Mouse (Mus musculus) CH12.LX (cell line): ENCODE measurements at regions not wholly inside any gene's neighbourhood (a gene's known extent, or its start where the extent isn't known, plus 50 kb on each side); places are given as distances from the start of the nearest gene placed in this dataset.

Source experiments
- CHD2 ChIP-seq: IDR thresholded peaks from 2 replicates; pipeline ENCODE4 v1.6.1; 2011; ENCODE audit warnings: low read length, improper control_type of control experiment
- CTCF ChIP-seq, 2 experiments: IDR thresholded peaks in 1 of 2; conservative IDR thresholded peaks in 1 of 2; 2 replicates each; pipeline ENCODE4 v1.5.1; 2011 to 2012; ENCODE audit warnings: low read depth in 2 of 2, low read length in 2 of 2, improper control_type of control experiment in 1 of 2, inconsistent platforms in 1 of 2, mild to moderate bottlenecking in 1 of 2, moderate library complexity in 1 of 2
- ELF1 ChIP-seq: IDR thresholded peaks from 2 replicates; pipeline ENCODE4 v1.6.1; 2014; ENCODE audit warnings: low read depth, mild to moderate bottlenecking, inconsistent platforms, low read length, improper control_type of control experiment
- EP300 ChIP-seq: IDR thresholded peaks from 2 replicates; pipeline ENCODE4 v1.6.1; 2011; ENCODE audit warnings: low read length, improper control_type of control experiment
- JUND ChIP-seq: conservative IDR thresholded peaks from 2 replicates; pipeline ENCODE4 v1.6.1; 2011; ENCODE audit warnings: low read depth, low read length, improper control_type of control experiment
- POLR2A ChIP-seq: IDR thresholded peaks from 2 replicates; pipeline ENCODE4 v1.6.1; 2011; ENCODE audit warnings: low read depth, mild to moderate bottlenecking, improper control_type of control experiment, low read length
- POLR2AphosphoS2 ChIP-seq: IDR thresholded peaks from 2 replicates; pipeline ENCODE4 v1.6.1; 2011; ENCODE audit warnings: low read depth, low read length, improper control_type of control experiment
- ZNF384 ChIP-seq: IDR thresholded peaks from 2 replicates; pipeline ENCODE4 v1.6.1; 2012; ENCODE audit warnings: low read depth, low read length, improper control_type of control experiment, inconsistent platforms

GRCm38 (mm10) chr12:71468324-71468723, 158.6 kb downstream of the Dact1 start:
- no peak for TF ChIP-seq EP300
- no peak for TF ChIP-seq POLR2A
- no peak for TF ChIP-seq CTCF (conservative IDR thresholded peaks at IDR 0.05 in 1 of 2, IDR thresholded peaks at IDR 0.05 in 1 of 2; ENCODE audit: low read depth in 2 of 2, low read length in 2 of 2)
- TF ChIP-seq CHD2 = no peak
- no peak for TF ChIP-seq ZNF384
- TF ChIP-seq POLR2AphosphoS2 = no peak
- TF ChIP-seq JUND = no peak
- no peak for TF ChIP-seq ELF1
